Mouse (Mus musculus) CD4-positive helper T cell, adult 2 months (primary cell): ENCODE data around the gene Mmachc.

Experiments
- DNase-seq: peaks from one replicate; pipeline ENCODE4 v3.0.0-alpha.2; 2012; ENCODE audit warnings: low read depth, missing footprints, low spot score

Gene Mmachc

GRCm38 (mm10) chr4:116708201-116708764 is at the start of gene Mmachc, which contains the start of gene Ccdc163:
Mmachc (minus strand) TSS chr4:116708406.
Ccdc163 (plus strand) TSS chr4:116708509.
- DNase-seq, result peak; percentile 95

DNA sequence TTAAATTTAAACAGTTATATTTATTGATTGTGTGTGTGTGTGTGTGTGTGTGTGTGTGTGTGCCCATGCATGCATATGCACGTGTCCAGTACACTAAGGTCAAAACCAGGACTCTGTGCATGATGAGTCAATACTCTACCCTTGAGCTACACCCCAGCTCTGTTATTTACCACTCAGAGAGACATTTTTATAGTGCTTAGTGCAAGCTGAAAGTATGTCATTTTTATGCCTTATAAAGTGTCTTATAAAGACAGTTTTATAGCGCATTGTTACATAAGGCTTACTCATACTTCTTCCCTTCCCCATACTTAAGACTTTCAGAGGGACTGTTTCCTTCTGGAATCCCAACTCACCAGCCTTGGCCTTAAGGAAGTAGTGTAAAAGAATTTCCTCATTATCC is 41.5 kb upstream of the Mmachc start:
- DNase-seq, result no peak

GRCm38 (mm10) chr4:116738972-116739751 is 31.0 kb upstream of the Mmachc start:
- no peak for DNase-seq

DNA sequence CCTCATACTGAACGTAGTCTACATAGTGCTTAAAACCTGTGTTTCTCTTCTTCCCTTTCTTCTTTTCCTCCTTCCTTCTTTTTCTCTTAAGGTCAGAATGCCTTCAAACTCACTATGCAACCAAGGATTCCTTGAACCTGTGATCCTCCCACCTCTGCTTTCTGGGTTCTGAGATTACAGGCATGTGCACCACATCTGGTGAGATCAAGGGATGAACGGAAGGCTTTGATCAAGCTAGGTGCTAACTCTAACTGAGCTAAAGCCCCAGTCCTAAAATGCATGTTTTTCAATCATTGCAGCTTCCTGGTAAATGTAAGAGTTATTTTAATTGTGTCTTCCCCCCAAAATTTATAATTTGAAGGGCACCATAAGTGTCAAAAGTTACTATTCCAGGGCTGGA is 26.8 kb upstream of the Mmachc start:
- peak; percentile 66 for DNase-seq

- DNase-seq, result no peak
Observed at GRCm38 (mm10) chr4:116732355-116732754, 24.1 kb upstream of the Mmachc start.

GRCm38 (mm10) chr4:116731077-116731476 is 22.9 kb upstream of the Mmachc start:
- no peak for DNase-seq

DNA sequence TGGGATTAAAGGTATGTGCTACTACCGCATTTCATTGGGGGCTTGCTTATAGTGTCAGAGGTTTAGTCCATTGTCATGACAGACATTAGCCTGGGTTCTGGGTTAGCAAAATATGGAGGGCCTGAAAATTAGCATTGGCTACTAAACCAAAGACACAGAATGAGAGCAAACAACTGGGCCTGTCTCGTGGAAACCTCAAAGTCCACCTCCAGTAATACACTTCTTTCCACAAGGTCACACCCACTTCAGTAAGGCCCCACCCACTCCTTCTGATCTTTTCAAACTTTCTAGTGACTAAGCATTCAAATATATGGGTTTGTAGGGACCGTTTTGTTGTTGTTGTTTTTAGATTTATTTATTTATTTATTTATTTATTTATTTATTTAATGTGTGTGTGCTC is 21.3 kb upstream of the Mmachc start:
- DNase-seq, result no peak

- DNase-seq, result no peak
Observed at GRCm38 (mm10) chr4:116727401-116727800, 19.2 kb upstream of the Mmachc start.

- no peak for DNase-seq
Observed at GRCm38 (mm10) chr4:116725444-116725843, 17.2 kb upstream of the Mmachc start.

- DNase-seq, result no peak
Observed at GRCm38 (mm10) chr4:116722230-116722629, 14.0 kb upstream of the Mmachc start.

GRCm38 (mm10) chr4:116721098-116721628 is 13.0 kb upstream of the Mmachc start:
- DNase-seq, result no peak

DNA sequence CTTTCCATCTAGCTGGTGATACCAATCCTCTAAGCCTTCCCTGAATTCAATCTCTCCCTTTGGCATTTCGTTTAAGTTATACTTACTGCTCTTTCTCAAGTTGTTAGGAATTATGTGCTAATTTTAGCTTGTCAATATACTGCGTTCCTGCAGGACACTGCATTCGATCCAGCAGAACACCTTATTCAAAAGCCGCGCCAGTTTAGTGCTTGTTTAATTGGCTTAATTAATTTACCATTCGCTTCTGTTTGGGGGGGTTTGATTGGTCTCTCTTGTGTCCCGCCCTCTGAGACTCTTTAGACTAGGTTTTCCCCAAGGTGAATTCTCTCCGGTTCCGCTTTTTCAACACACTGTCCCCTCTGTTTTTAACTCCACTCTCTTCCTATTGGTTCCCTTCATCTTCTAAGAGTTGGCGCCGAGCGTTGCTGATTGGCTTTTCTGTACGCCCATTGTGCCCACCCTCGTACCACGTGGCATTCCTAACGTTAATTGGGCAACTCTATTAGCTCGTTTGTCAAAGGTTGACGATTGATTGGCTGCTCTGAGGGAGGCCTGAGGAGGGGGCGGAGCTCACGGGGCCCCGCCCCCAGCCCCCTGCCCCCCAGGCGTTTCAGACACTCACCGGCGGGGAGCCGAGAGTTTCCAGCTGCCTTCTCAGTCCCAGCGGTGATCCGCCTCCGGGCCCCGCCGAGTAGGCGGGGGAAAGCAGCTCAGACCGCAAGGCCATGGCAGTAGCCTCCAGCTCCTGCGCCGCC is 12.3 kb upstream of the Mmachc start, which contains the start of gene Tesk2:
TSS of gene Tesk2 (plus strand) at position 606 of the 755 bp plus-strand sequence.
- peak; percentile 96 for DNase-seq

- DNase-seq, result peak; percentile 82
Observed at GRCm38 (mm10) chr4:116719396-116719795, 11.2 kb upstream of the Mmachc start.

DNA sequence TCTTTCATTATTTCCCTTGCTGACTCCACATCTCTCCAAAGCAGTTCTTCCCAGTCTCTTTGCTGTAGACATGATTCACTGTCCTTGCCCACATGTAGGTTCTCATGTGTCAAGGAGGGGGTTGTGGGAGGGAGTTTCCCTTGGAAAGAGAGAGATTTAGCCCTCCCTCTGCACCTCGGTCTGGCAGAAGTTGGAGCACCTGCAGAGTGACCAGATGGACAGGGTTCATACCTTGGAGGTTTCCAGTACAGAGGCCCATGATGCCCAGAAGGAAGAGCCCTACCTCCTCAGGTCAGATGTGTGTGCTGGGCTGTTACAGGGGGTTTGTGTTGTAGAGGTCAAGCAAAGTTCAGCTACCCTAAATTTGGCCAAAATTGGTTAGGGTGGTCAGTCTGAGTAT is 4.3 kb upstream of the Mmachc start:
- DNase-seq, result no peak

DNA sequence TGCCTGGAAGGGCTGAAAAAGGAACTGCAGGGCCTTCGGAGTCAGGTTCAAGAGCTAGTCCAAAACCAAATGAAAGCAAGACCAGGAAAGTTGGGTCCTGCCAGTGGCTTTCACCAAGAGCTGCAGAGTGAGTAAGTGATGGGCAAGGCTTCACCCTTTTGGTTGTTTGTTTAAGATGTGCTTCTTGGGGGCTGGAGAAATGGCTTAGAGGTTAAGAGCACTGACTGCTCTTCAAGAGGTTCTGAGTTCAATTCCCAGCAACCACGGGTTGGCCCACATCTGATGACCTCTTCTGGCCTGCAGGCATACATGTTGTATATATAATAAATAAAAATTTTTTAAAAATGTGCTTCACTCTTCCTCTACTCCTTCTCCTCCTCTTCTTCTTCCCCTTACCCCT is 1.9 kb upstream of the Mmachc start:
- no peak for DNase-seq

GRCm38 (mm10) chr4:116708791-116709390 is 685 bp upstream of the Mmachc start:
- peak; percentile 23 for DNase-seq

- DNase-seq, result no peak
Observed at GRCm38 (mm10) chr4:116707666-116708065, 540 bp downstream of the Mmachc start.

DNA sequence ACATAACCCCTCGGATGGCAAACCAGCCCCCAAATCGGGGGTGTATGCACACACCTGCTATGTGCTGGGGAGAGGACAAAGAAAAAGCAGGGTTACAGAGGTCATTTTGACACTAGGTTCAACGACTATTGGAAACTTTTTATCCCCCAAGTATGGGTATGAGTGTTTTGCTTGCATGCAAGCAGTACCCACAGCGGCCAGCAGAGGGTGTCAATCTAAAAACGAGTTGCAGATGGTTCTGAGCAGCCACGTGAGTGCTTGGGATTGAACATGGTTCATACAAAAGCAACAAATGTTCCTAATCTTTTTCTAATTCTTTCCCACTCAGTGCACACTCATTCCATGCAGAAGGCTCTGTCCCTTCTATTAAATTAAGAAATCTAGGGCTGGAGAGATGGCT is 4.4 kb downstream of the Mmachc start:
- DNase-seq, result peak; percentile 79

- DNase-seq, result no peak
Observed at GRCm38 (mm10) chr4:116700964-116701363, 7.2 kb downstream of the Mmachc start.

DNA sequence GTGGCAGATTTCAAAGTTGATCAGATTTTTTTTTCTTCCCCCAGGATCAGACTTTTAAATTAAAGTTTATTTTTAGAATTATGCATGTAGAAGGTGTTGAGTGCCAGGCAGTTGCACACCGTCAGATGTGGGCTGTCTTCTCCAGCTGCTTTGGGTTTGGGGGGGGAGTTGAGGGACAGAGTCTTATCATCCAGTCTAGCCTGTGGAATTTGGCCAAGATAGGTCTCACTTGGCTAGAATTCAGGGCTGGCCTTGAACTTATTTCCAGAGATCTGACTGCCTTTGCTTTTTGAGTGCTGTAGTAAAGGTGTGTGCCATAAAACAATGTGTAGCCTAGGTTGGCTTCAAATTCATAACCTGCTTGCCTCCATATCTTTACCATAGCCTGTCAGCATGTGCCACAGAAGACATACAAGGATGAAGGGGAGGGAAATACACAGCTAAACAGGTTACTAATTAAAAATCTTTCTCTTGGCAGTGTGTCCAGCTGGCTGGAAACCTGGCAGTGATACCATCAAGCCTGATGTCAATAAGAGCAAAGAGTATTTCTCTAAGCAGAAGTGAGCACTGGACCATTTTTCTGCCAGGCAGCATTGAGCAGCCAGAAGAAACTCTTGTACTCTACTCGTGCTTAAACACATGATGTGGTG is 9.4 kb downstream of the Mmachc start:
- no peak for DNase-seq

DNA sequence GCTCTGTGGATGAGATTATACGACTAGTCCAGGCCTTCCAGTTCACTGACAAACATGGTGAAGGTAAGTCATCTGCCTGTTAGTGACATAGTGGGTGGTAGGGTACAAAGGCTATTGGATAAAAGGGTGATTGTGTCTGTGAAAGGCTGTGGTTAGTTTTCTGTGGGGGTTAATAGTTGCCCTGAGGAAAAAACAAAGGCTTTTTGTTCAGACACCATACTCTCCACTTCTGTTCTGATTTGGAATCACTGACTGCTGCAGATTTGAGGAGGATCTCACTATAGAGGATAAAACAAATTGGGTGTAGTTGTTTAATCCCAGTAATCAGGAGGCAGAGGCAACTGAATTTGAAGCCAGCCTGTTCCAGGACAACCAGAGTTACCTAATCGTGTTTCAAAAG is 14.4 kb downstream of the Mmachc start:
- DNase-seq, result no peak
